Mouse (Mus musculus): Measurements from ENCODE around the gene Olfr552. TPM values are rescaled to one million over a fixed set of nuclear protein-coding genes. Genes with fewer than 3 reads are reported as not detected.
"Not testable (repeated sequence)": the region's sequence is repeated elsewhere in the genome, so short reads cannot be mapped to it uniquely, and the experiment has no call there.

Gene Olfr552
- total and polyA plus RNA-seq, 2 experiments from 2014 or later = not detected

DNA sequence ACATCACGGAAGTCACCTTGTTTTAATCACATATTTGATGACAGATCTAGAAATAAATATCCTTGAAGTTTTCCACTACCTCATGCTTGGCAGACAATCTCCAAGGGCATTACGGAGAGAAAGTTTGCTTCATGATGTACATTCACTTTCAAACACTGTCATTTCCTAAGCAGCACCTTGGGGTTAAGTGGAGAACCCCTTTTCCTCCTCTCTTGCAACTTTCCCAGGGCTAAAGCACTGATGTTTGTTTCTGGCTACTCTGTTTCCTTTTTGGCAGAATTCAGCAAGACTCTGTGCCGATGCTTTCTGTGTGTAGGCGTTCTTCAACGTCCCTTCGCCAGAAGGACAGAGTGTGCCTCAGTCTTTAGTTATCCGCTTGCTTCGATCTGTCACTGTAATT is 26.4 kb upstream of the Olfr552 start, which contains the start of gene Olfr550:
Olfr550 (plus strand) TSS at position 301 of the 400 bp plus-strand sequence.
- ATAC-seq (ENCODE audit: low FRiP score) = no peak
- no peak within 1 kb of the TSS for H3K4me2 ChIP-seq (ENCODE audit: low read depth, low read length, poor library complexity, severe bottlenecking)
- 96% methylated on average over 8 of the region's 8 CpGs for WGBS

DNA sequence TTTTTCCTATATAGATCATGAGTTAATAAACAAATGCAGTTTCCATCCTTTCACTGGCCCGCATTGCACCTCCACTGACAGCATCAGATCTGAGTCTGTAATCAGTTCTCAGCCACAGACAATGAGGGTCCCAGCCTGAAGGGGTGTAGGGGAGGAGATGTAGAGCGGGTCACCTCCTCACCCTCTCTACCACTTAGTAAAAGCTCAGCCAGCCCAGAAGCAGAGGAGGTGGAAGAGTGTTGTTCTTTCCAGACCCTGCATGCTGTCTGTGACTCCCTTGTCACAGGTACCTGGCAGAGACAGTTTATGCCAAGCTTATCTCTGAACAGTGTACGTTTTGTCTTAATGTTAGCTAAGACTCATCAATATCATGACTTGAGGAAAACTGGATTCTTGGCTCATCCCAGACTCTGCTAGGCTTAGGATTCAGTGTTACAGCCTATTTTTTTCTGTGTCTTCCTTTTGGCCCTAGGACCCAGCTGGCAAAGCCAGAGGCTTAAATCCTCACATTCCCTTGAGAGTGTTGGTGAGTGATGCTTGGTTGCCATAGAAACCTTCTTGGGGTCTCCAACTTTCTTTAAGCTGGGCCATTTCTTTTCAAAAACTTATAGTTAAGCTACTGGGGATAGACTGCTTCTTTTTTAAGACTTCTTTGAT is 24.3 kb upstream of the Olfr552 start:
- WGBS = 34% methylated on average over 3 of the region's 3 CpGs
- DNase-seq (ENCODE audit: low spot score) = peak; percentile 62
- H3K27ac ChIP-seq (ENCODE audit: low read depth, low read length) = no peak overlapping the region

More for the DNA sequence above, 26.4 kb upstream of the Olfr552 start, which contains the start of gene Olfr550:
- Histone ChIP-seq H3K27ac (ENCODE audit: low read depth, low read length) (no peak within 1 kb of the TSS), H3K4me3 (ENCODE audit: low read depth, low read length) (no peak within 1 kb of the TSS), H3K27me3 (ENCODE audit: insufficient read depth, low read length) (no peaks in the 10 kb centered on the region), H3K4me1 (ENCODE audit: insufficient read depth, low read length) (no peaks in the 10 kb centered on the region), H3K9ac (replicated peaks; ENCODE audit: low read length, poor library complexity, severe bottlenecking) (no peak within 1 kb of the TSS), H3K9me3 (ENCODE audit: low read length) (no peaks in the 10 kb centered on the region), H3K36me3 (ENCODE audit: insufficient read depth, low read length) (no peaks in the 10 kb centered on the region)
- no peak for DNase-seq (ENCODE audit: low spot score)
- no peak for TF ChIP-seq CTCF (IDR thresholded peaks at IDR 0.05)

DNA sequence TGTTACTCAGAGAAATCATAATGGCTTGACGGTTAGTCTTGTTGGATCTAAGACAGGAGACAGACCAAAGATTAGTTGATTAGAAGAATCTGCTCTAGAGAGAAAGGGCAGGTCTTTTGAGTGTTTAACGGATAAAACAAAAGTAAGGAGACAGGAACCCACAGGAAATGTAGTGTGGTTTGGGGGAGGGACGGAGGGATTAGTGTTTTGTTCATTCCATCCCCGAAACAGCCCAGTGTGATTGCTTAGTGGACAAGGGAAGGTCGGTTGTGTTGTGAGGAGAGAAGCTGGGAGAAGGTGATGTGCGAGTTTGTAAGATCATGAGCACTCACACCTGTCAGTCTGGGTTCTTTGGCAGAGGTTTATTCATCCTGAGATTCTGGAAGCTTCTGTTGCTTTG is 21.6 kb upstream of the Olfr552 start:
- Histone ChIP-seq H3K4me2 (ENCODE audit: low read depth, low read length, poor library complexity, severe bottlenecking) (no peak overlapping the region), H3K27me3 (ENCODE audit: insufficient read depth, low read length) (no peaks in the 10 kb centered on the region), H3K4me1 (ENCODE audit: insufficient read depth, low read length) (no peaks in the 10 kb centered on the region), H3K27ac (ENCODE audit: low read depth, low read length) (no peak overlapping the region), H3K9me3 (ENCODE audit: low read length) (no peaks in the 10 kb centered on the region), H3K4me3 (ENCODE audit: low read depth, low read length) (no peak overlapping the region), H3K36me3 (ENCODE audit: insufficient read depth, low read length) (no peaks in the 10 kb centered on the region), H3K9ac (replicated peaks; ENCODE audit: low read length, poor library complexity, severe bottlenecking) (no peak overlapping the region)
- DNase-seq (ENCODE audit: low spot score) = no peak
- no peak for ATAC-seq (ENCODE audit: low FRiP score)
- WGBS = 56% methylated on average over 6 of the region's 6 CpGs
- TF ChIP-seq CTCF (IDR thresholded peaks at IDR 0.05) = no peak

More for the DNA sequence above, 24.3 kb upstream of the Olfr552 start:
- H3K27me3 ChIP-seq (ENCODE audit: insufficient read depth, low read length) = no peaks in the 10 kb centered on the region
- H3K9me3 ChIP-seq (ENCODE audit: low read length) = no peaks in the 10 kb centered on the region
- no peak overlapping the region for H3K4me2 ChIP-seq (ENCODE audit: low read depth, low read length, poor library complexity, severe bottlenecking)
- H3K36me3 ChIP-seq (ENCODE audit: insufficient read depth, low read length) = no peaks in the 10 kb centered on the region
- H3K4me1 ChIP-seq (ENCODE audit: insufficient read depth, low read length) = no peaks in the 10 kb centered on the region
- TF ChIP-seq CTCF (IDR thresholded peaks at IDR 0.05) = no peak
- H3K9ac ChIP-seq (replicated peaks; ENCODE audit: low read length, poor library complexity, severe bottlenecking) = no peak overlapping the region
- H3K4me3 ChIP-seq (ENCODE audit: low read depth, low read length) = no peak overlapping the region
- peak; percentile 69; the same call in 1 of the 2 replicates for ATAC-seq (ENCODE audit: low FRiP score)

DNA sequence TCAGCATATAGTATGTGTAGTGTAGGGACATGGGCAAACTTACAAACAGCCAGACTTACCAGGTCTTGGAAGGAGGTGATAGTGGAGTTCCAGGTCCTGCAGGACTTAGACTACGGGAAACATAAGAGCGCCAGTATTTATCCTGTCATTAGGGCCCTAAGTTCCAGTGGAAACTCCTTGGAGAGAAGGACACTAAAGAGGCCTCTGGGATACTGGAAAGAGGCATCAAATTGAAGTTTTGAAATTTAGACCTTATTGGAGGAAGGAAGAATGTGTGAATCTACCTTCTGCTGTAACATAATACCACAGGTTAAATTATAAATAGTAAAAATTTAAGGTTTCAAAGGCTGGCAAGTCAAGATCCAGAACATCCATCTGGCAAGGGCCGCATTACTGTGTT is 5.8 kb upstream of the Olfr552 start, which contains the start of gene Olfr551:
Olfr551 (minus strand) TSS at position 101 of the 400 bp plus-strand sequence.
- no peaks in the 10 kb centered on the region for H3K4me1 ChIP-seq (ENCODE audit: insufficient read depth, low read length)
- H3K27ac ChIP-seq (ENCODE audit: low read depth, low read length) = no peak within 1 kb of the TSS
- no peaks in the 10 kb centered on the region for H3K9me3 ChIP-seq (ENCODE audit: low read length)
- no peak within 1 kb of the TSS for H3K4me2 ChIP-seq (ENCODE audit: low read depth, low read length, poor library complexity, severe bottlenecking)
- no peak for ATAC-seq (ENCODE audit: low FRiP score)
- no peak for TF ChIP-seq CTCF (IDR thresholded peaks at IDR 0.05)
- no peaks in the 10 kb centered on the region for H3K27me3 ChIP-seq (ENCODE audit: insufficient read depth, low read length)
- no peak within 1 kb of the TSS for H3K9ac ChIP-seq (replicated peaks; ENCODE audit: low read length, poor library complexity, severe bottlenecking)
- no peak for DNase-seq (ENCODE audit: low spot score)
- no peaks in the 10 kb centered on the region for H3K36me3 ChIP-seq (ENCODE audit: insufficient read depth, low read length)
- 91% methylated on average over 3 of the region's 3 CpGs for WGBS
- no peak within 1 kb of the TSS for H3K4me3 ChIP-seq (ENCODE audit: low read depth, low read length)

DNA sequence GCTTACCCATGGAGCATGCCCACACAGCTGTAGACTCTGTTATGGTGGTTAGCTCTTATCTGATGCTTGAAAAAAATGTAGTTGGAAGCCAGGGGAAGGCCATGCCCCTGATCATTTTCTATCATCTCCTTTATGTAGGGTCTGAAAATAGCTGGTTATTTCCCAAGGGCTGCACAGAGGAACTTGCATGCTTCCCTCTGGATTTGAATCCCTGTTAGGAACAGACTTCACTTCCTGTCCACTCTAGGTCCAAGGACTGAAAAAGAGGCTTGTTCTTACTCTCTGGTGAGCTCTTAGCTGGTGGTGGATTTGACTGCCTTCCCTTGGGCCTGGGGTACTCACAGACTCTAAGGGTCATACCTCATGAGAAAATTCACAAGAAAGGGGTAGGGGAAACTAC is 20.5 kb downstream of the Olfr552 start, which contains the start of gene Olfr553:
Olfr553 (minus strand) TSS at position 101 of the 400 bp plus-strand sequence.
- H3K4me1 ChIP-seq (ENCODE audit: insufficient read depth, low read length) = no peaks in the 10 kb centered on the region
- no peaks in the 10 kb centered on the region for H3K36me3 ChIP-seq (ENCODE audit: insufficient read depth, low read length)
- H3K27ac ChIP-seq (ENCODE audit: low read depth, low read length) = no peak within 1 kb of the TSS
- no peaks in the 10 kb centered on the region for H3K27me3 ChIP-seq (ENCODE audit: insufficient read depth, low read length)
- H3K4me2 ChIP-seq (ENCODE audit: low read depth, low read length, poor library complexity, severe bottlenecking) = no peak within 1 kb of the TSS
- H3K9me3 ChIP-seq (ENCODE audit: low read length) = no peaks in the 10 kb centered on the region
- no peak for DNase-seq (ENCODE audit: low spot score)
- H3K9ac ChIP-seq (replicated peaks; ENCODE audit: low read length, poor library complexity, severe bottlenecking) = no peak within 1 kb of the TSS
- no peak for TF ChIP-seq CTCF (IDR thresholded peaks at IDR 0.05)
- no peak within 1 kb of the TSS for H3K4me3 ChIP-seq (ENCODE audit: low read depth, low read length)
- no peak for ATAC-seq (ENCODE audit: low FRiP score)

DNA sequence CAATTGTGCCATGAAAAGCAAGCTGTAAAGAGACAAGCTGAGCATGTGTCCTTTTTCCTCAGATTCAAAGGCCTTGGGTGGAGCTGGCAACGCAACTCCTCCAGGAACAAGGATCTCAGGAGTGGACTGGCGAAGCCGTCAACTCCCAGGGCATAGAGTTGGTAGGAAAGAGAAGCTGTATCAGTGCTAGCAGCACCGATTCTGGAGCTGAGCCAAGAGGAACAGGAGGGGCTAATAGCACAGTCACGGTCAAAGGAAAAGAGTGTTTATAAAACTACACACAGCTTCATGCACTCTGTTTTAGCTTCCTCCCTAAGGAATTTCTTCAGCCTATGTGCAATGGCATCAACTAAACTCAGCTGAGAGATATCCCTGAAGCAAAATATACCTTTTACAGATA is 22.0 kb downstream of the Olfr552 start:
- ATAC-seq (ENCODE audit: low FRiP score) (no peak), DNase-seq (ENCODE audit: low spot score) (peak; percentile 15)
- Histone ChIP-seq H3K4me2 (ENCODE audit: low read depth, low read length, poor library complexity, severe bottlenecking) (no peak overlapping the region), H3K36me3 (ENCODE audit: insufficient read depth, low read length) (no peaks in the 10 kb centered on the region), H3K4me3 (ENCODE audit: low read depth, low read length) (no peak overlapping the region), H3K27ac (ENCODE audit: low read depth, low read length) (no peak overlapping the region), H3K4me1 (ENCODE audit: insufficient read depth, low read length) (no peaks in the 10 kb centered on the region), H3K27me3 (ENCODE audit: insufficient read depth, low read length) (no peaks in the 10 kb centered on the region), H3K9ac (replicated peaks; ENCODE audit: low read length, poor library complexity, severe bottlenecking) (no peak overlapping the region), H3K9me3 (ENCODE audit: low read length) (no peaks in the 10 kb centered on the region)
- TF ChIP-seq CTCF (IDR thresholded peaks at IDR 0.05) = no peak
- WGBS = 43% methylated on average over 5 of the region's 5 CpGs

DNA sequence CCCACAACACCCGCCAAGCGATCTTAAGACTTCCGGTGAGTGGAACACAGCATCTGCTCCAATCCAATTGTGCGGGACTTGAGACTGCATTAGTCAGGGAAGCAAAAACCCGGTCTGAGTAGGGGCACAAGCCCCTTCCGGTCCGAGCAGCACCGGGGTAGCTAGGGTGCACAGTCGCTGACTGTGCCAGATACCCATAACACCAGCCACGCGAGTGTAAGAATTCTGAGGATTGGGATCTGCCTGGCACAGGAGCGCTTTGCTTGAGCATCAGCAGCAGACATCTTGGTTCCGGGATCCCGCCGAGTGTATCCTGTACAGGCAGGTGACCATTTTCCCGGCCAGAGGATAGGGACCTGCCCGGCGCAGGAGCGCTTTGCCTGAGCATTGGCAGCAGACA is 22.8 kb downstream of the Olfr552 start:
- H3K27ac ChIP-seq (ENCODE audit: low read depth, low read length); H3K36me3 ChIP-seq (ENCODE audit: insufficient read depth, low read length); H3K9ac ChIP-seq (replicated peaks; ENCODE audit: low read length, poor library complexity, severe bottlenecking); H3K27me3 ChIP-seq (ENCODE audit: insufficient read depth, low read length); ATAC-seq (ENCODE audit: low FRiP score); H3K9me3 ChIP-seq (ENCODE audit: low read length); H3K4me3 ChIP-seq (ENCODE audit: low read depth, low read length); H3K4me1 ChIP-seq (ENCODE audit: insufficient read depth, low read length); DNase-seq (ENCODE audit: low spot score); H3K4me2 ChIP-seq (ENCODE audit: low read depth, low read length, poor library complexity, severe bottlenecking): not testable (repeated sequence)
- WGBS = 91% methylated on average over 16 of the region's 19 CpGs
